Mouse (Mus musculus): ENCODE data around the gene Eif3i. TPM values are rescaled to one million over a fixed set of nuclear protein-coding genes. Genes with fewer than 3 reads are reported as not detected.
"Not testable (repeated sequence)": the region's sequence is repeated elsewhere in the genome, so short reads cannot be mapped to it uniquely, and the experiment has no call there.

Gene Eif3i
- polyA plus RNA-seq, 1 experiment = 119 TPM

- Histone ChIP-seq H3K4me1 (ENCODE audit: control insufficient read depth, insufficient read depth, low read length) (no peaks in the 10 kb centered on the region; the same call in 1 of the 2 replicates), H3K27ac (ENCODE audit: insufficient read depth, low read depth, low read length) (no peak overlapping the region), H3K4me3 (ENCODE audit: insufficient read depth, low read length) (no peak overlapping the region)
- TF ChIP-seq CTCF (IDR thresholded peaks at IDR 0.05; ENCODE audit: low read depth, low read length) (no peak), POLR2A (IDR thresholded peaks at IDR 0.05; ENCODE audit: borderline replicate concordance, low read depth, low read length) (no peak)
Measured at GRCm38 (mm10) chr4:129550295-129550694, 50.2 kb downstream of the Eif3i start.

GRCm38 (mm10) chr4:129549306-129549705, 51.1 kb downstream of the Eif3i start:
- Histone ChIP-seq H3K27ac (ENCODE audit: insufficient read depth, low read depth, low read length) (no peak overlapping the region), H3K4me1 (ENCODE audit: control insufficient read depth, insufficient read depth, low read length) (no peaks in the 10 kb centered on the region), H3K4me3 (ENCODE audit: insufficient read depth, low read length) (no peak overlapping the region)
- TF ChIP-seq POLR2A (IDR thresholded peaks at IDR 0.05; ENCODE audit: borderline replicate concordance, low read depth, low read length) = no peak
- TF ChIP-seq CTCF (IDR thresholded peaks at IDR 0.05; ENCODE audit: low read depth, low read length) = peak; percentile 42

GRCm38 (mm10) chr4:129547631-129548030, 52.8 kb downstream of the Eif3i start:
- not testable (repeated sequence) for H3K27ac ChIP-seq (ENCODE audit: insufficient read depth, low read depth, low read length); H3K4me3 ChIP-seq (ENCODE audit: insufficient read depth, low read length)

GRCm38 (mm10) chr4:129544106-129544505, 56.3 kb downstream of the Eif3i start:
- no peak overlapping the region for H3K27ac ChIP-seq (ENCODE audit: insufficient read depth, low read depth, low read length)
- TF ChIP-seq CTCF (IDR thresholded peaks at IDR 0.05; ENCODE audit: low read depth, low read length) (no peak), POLR2A (IDR thresholded peaks at IDR 0.05; ENCODE audit: borderline replicate concordance, low read depth, low read length) (no peak)
- peaks cover 9% of the 10 kb centered on the region for H3K4me1 ChIP-seq (ENCODE audit: control insufficient read depth, insufficient read depth, low read length)
- no peak overlapping the region for H3K4me3 ChIP-seq (ENCODE audit: insufficient read depth, low read length)

More at GRCm38 (mm10) chr4:129547631-129548030, 52.8 kb downstream of the Eif3i start:
- H3K4me1 ChIP-seq (ENCODE audit: control insufficient read depth, insufficient read depth, low read length) = not testable (repeated sequence)

- peak within 1 kb of the TSS; percentile 72 for H3K27ac ChIP-seq (ENCODE audit: insufficient read depth, low read depth, low read length)
- peak within 1 kb of the TSS; percentile 74 for H3K4me3 ChIP-seq (ENCODE audit: insufficient read depth, low read length)
- H3K4me1 ChIP-seq (ENCODE audit: control insufficient read depth, insufficient read depth, low read length) = peaks cover 9% of the 10 kb centered on the region
- TF ChIP-seq POLR2A (IDR thresholded peaks at IDR 0.05; ENCODE audit: borderline replicate concordance, low read depth, low read length) (no peak; the same call in 1 of the 2 replicates), CTCF (IDR thresholded peaks at IDR 0.05; ENCODE audit: low read depth, low read length) (no peak)
Measured at GRCm38 (mm10) chr4:129542592-129543141, 57.8 kb downstream of the Eif3i start, which contains the start of gene Hdac1. TSS of gene Hdac1 (minus strand) at chr4:129542713.

Other genes with a start within 250 kb of the Eif3i start
- gene Zbtb8a, start 222.5 kb downstream of the Eif3i start, polyA plus RNA-seq (2012; ENCODE audit: insufficient read depth, insufficient read length, missing spikeins) = 3.6 and 4.4 TPM in 2 replicates
- not detected in 2 replicates for gene Zbtb8b, start 159.8 kb downstream of the Eif3i start, polyA plus RNA-seq (2012; ENCODE audit: insufficient read depth, insufficient read length, missing spikeins)
- gene Bsdc1, start 139.1 kb downstream of the Eif3i start, polyA plus RNA-seq (2012; ENCODE audit: insufficient read depth, insufficient read length, missing spikeins) = 37.3 and 42.3 TPM in 2 replicates
- not detected in 2 replicates for gene Tssk3, start 109.6 kb downstream of the Eif3i start, polyA plus RNA-seq (2012; ENCODE audit: insufficient read depth, insufficient read length, missing spikeins)
- gene Fam229a, start 109.5 kb downstream of the Eif3i start, polyA plus RNA-seq (2012; ENCODE audit: insufficient read depth, insufficient read length, missing spikeins) = not detected in 2 replicates
- 157 and 166 TPM in 2 replicates for gene Marcksl1, start 87.1 kb downstream of the Eif3i start, polyA plus RNA-seq (2012; ENCODE audit: insufficient read depth, insufficient read length, missing spikeins)
- 75.2 and 83.9 TPM in 2 replicates for gene Hdac1, start 57.9 kb downstream of the Eif3i start, polyA plus RNA-seq (2012; ENCODE audit: insufficient read depth, insufficient read length, missing spikeins)
- gene Lck, start 27.0 kb downstream of the Eif3i start, polyA plus RNA-seq (2012; ENCODE audit: insufficient read depth, insufficient read length, missing spikeins) = 0.68 TPM in 1 of 2 replicates, not detected in the other
- gene Fam167b, start 22.1 kb downstream of the Eif3i start, polyA plus RNA-seq (2012; ENCODE audit: insufficient read depth, insufficient read length, missing spikeins) = 1.2 and 2.6 TPM in 2 replicates
- gene Tmem234, start within 50 bp of the Eif3i start, polyA plus RNA-seq (2012; ENCODE audit: insufficient read depth, insufficient read length, missing spikeins) = 137 and 140 TPM in 2 replicates
- 1.8 and 2.3 TPM in 2 replicates for gene Dcdc2b, start 13.6 kb upstream of the Eif3i start, polyA plus RNA-seq (2012; ENCODE audit: insufficient read depth, insufficient read length, missing spikeins)
- 13.6 and 14.0 TPM in 2 replicates for gene Iqcc, start 18.5 kb upstream of the Eif3i start, polyA plus RNA-seq (2012; ENCODE audit: insufficient read depth, insufficient read length, missing spikeins)
- gene Ccdc28b, start 23.3 kb upstream of the Eif3i start, polyA plus RNA-seq (2012; ENCODE audit: insufficient read depth, insufficient read length, missing spikeins) = 39.0 and 42.3 TPM in 2 replicates
- gene Txlna, start 40.4 kb upstream of the Eif3i start, polyA plus RNA-seq (2012; ENCODE audit: insufficient read depth, insufficient read length, missing spikeins) = 39.8 and 45.7 TPM in 2 replicates
- 35.1 and 42.0 TPM in 2 replicates for gene Kpna6, start 72.1 kb upstream of the Eif3i start, polyA plus RNA-seq (2012; ENCODE audit: insufficient read depth, insufficient read length, missing spikeins)
- 10.7 and 12.8 TPM in 2 replicates for gene Tmem39b, start 96.2 kb upstream of the Eif3i start, polyA plus RNA-seq (2012; ENCODE audit: insufficient read depth, insufficient read length, missing spikeins)
- gene Khdrbs1, start 141.7 kb upstream of the Eif3i start, polyA plus RNA-seq (2012; ENCODE audit: insufficient read depth, insufficient read length, missing spikeins) = 67.0 and 67.1 TPM in 2 replicates
- 365 TPM in 2 replicates for gene Ptp4a2, start 210.6 kb upstream of the Eif3i start, polyA plus RNA-seq (2012; ENCODE audit: insufficient read depth, insufficient read length, missing spikeins)